Mouse (Mus musculus): ENCODE data around the gene Gm13277.
"Not testable (repeated sequence)": the region's sequence is repeated elsewhere in the genome, so short reads cannot be mapped to it uniquely, and the experiment has no call there.

DNA sequence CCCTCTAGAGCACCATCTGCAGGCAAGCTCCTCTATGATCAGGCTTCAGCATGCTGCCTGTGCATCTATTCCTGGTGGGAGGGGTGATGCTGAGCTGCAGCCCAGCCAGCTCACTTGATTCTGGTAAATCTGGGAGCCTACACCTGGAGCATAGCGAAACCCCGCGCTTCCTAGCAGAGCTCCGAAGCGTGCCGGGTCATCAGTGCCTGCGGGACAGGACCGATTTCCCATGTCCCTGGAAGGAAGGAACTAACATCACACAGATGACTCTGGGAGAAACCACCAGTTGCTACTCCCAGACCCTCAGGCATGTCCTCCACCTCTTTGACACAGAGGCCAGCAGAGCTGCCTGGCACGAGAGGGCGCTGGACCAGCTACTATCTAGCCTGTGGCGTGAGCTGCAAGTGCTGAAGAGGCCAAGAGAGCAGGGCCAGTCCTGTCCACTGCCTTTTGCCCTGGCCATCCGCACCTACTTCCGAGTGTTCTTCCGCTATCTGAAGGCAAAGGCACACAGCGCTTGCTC is 33.6 kb upstream of the Gm13277 start, which contains the start of gene Gm13271:
- TF ChIP-seq CTCF (IDR thresholded peaks at IDR 0.05; ENCODE audit: low read depth) = peak; percentile 40
- not testable (repeated sequence) for TF ChIP-seq EP300 (optimal IDR thresholded peaks at IDR 0.05)

Measured in stomach, postnatal 0 days (tissue).